Mouse (Mus musculus) megakaryocyte, embryonic 14.5 days (primary cell): ENCODE measurements at regions not wholly inside any gene's neighbourhood (a gene's known extent, or its start where the extent isn't known, plus 50 kb on each side); places are given as distances from the start of the nearest gene placed in this dataset.
"Not testable (repeated sequence)": the region's sequence is repeated elsewhere in the genome, so short reads cannot be mapped to it uniquely, and the experiment has no call there.

Experiments
- FLI1 ChIP-seq: IDR thresholded peaks from 2 replicates; pipeline ENCODE4 v1.6.1; 2012; ENCODE audit warnings: low read length, inconsistent platforms, mixed read lengths
- GATA1 ChIP-seq: IDR thresholded peaks from 3 replicates; pipeline ENCODE4 v1.6.1; 2012; ENCODE audit warnings: mixed read lengths, low read length, inconsistent platforms, borderline replicate concordance

DNA sequence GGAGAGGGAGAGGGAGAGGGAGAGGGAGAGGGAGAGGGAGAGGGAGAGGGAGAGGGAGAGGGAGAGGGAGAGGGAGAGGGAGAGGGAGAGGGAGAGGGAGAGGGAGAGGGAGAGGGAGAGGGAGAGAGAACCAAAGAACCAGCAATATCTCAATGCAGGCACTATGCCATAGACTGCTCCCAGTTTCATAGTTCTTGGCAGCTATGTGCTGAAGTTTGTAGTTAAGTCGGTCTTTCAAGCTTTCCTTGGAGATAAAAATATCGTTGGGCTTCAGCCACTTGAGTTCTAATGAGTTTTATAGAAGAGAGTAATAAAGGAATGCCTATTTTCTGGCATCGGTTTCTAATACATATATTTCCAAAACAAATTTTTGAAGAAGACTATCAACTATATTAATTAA, 888.7 kb downstream of the Robo2 start:
- TF ChIP-seq GATA1, FLI1: not testable (repeated sequence)
